Mouse (Mus musculus) c-Kit-positive CD71-positive TER-119-negative erythroid progenitor cells, embryonic 14.5 days (primary cell): ENCODE results near the gene 9530077C05Rik.

Experiments
- DNase-seq: peaks from one replicate; pipeline ENCODE4 v3.0.0-alpha.2; 2013; ENCODE audit warnings: low read depth

9530077C05Rik gene

DNA sequence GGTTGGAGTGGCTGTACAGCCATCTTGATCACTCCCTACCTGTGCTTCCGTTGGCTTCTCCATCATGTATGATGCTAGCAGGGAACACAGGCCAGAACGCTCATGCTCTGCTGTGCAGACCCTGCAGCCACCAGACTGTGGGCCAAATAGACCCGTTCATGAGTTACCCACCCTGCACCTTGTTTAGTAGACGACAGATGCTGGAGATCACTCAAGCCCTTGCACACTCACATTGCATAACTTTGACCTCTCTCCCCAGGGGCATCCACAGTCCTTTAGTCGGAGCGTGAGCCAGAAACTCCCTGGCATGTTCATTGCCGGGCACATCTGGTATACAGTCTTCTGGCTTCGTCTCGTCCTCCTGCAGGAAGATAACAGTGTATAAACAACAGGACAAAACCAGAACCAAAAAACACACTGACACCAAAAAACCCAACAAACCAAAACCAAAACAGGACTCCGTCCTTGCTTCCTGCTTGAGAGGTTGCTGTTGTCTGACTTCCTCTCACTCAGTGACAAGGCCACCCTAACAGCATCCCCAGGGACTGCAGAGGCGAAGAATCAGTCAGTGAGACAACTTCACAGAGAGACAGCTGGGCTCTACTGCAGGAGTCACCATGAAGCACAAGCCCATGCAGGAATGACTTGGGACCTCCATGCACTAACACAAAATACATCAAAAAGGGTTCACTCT, 46.0 kb downstream of the 9530077C05Rik start:
- no peak for DNase-seq

DNA sequence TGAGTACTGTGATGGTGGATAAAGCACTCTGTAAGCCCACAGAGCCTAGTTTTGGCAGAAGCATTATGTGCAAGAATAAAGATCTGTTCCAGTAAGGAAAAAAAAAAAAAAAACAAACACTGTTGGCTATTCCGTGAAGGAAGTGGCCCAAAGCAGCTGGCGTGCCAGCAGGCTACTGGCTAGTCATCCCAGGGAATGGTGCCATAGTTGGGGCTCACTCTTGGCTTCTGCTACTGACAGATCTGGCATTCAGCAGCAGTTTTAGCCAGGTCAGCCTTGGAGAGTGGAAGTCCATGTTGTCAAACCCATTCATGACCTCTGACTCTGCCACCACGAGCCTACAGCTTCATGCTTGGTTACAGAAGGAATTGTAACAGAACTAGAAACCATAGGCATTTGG, 50.6 kb downstream of the 9530077C05Rik start:
- no peak for DNase-seq

DNA sequence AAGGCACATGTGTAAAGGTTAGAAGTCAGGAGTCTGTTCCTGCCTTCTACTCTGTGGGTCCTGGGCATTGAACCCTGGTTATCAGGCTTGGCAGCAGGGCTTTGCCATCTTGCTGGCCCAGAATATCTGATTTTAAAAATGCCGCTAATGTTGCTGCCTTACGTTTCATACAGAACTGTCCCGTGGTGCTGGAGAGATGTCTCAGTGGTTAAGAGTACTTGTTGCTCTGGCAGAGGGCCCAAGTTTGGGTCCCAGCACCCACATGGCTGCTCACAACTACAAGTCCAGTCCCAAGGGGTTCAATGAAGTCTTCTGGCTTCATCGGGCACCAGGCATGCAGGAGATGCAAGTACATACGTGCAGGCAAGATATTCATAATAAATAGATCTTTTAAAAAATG, 54.9 kb downstream of the 9530077C05Rik start:
- no peak for DNase-seq

DNA sequence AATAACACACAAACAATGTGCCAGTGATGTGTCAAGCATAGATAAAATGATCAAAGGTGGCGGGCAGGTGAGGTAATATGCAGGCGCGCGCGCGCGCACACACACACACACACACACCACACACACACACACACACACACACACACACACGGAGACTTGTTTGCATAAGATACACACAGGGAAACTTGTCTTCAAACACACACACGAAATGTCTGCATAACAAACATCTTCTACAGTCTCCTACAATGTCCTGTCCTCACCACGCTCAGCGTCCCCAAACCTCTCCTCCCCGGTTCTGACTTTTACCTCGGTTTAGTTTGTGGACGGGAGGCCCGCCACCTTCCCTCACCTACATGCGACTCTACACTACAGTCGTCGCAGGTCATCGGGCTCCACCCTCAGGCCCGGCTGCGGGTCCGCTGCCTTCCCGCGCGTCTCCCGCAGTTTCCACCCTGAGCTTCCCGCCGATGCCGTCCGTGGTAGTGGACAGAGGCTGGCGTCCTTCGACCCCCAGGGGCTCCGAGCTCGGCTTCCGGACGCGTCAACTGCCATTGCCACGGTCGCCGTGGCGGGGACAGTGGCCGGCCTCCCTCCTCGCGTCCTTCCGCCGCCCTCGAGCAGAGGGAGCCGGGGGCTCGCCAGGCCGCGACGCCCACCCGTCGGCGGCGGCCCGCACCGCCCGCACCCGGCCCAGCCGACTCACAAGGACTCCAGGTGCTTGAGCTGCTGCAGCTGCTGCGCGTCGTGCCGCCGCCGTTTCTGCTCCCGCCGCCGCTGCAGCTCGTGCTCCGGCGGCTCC, 56.3 kb downstream of the 9530077C05Rik start:
- peak; percentile 38 for DNase-seq

DNA sequence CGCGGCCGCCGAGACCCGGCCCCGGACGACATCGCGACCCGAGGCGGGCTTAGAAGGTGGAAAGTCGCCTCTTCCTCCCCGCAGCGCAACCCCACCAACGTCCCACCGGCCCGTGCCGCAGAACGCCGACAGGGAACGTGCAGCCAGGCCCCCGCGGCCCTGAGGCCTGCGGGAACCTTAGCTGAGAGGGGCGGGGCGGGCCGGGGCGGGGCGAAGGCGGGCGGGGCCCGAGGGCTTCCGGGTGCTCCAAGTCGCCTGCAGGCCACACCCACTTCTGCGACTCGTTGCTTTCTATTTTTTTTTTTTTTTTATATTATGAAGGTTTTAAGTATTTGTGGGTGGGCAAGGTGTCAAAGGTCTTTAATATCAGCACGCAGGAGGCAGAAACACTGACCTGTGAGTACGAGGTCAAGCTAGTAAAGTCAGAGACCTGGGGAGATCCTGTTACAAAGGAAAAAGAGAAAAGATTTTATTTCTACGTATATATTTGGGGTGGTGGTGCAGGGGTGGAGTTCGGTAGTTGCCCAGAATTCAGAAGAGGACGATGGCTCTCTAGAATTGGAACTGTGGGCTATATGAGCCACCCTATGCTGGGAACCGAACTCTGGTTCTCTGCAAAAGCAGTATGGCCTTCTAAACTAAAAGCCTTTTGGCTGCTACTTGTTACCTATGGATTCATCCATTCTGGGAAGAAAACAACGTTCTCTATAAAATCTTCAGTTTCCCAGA, 57.0 kb downstream of the 9530077C05Rik start:
- DNase-seq, result peak; percentile 71

DNA sequence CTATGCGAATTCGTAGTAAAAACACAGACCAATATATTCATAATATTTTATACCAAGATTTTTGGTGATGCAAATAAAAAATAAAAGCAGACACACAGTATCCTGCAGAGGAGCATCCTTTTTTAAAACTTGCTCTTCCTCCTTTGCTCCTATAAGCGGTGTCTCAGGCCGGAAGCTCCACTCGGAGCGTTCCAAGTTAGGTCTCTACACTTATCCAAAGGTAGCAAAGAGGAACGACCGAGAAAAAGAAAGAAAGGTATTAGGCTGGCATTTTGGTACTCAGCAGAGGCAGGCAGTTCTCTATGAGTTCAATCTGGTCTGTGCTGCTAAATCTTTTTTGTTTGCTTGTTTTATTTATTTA, 57.6 kb downstream of the 9530077C05Rik start:
- DNase-seq, result no peak

DNA sequence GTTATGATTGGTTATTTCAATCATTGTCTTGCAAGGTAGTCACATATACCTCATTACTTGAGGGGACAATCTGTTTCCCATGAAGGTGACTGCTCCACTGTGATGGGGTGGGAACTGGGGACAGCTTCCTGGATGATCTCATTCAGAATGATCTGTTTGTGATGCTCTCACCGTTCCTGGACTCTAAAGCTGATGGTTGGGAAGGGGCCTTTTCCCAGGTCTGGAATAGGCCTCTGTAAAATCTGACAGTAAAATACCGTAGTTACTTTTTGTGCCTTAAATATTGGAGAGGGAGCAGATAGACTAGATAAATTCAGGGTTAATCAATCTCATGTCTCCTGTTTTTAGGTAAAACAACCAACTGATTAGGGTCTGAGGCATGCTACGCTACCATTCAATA, 58.3 kb downstream of the 9530077C05Rik start, which contains the start of gene Rp9:
Gene Rp9, minus strand, starts transcription at position 101 of the 400 bp plus-strand sequence.
- no peak for DNase-seq

DNA sequence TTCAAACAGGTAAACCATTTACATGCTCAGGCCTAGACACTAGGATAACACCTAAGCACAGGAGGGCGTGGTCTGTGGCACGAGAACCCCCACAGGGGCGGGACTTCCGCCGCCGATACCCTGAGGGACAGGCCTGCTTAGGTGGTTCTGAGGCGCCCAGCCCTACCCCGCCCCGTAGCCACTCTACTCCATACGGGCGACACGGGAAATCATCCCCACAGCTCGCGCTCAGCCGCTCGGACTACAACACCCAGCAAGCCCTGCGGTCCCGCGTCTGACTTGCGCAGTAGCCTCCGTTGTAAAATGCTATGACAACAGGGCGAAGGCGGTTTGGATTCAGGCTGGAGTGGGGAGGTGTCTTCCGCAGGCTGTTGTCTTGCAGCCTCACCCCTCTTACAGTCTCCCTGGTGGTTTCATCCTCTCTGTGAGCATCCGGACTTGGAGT, 64.1 kb downstream of the 9530077C05Rik start, which contains the start of gene Bbs9:
Gene Bbs9, plus strand, starts transcription at position 292 of the 445 bp plus-strand sequence.
- DNase-seq, result peak; percentile 86

DNA sequence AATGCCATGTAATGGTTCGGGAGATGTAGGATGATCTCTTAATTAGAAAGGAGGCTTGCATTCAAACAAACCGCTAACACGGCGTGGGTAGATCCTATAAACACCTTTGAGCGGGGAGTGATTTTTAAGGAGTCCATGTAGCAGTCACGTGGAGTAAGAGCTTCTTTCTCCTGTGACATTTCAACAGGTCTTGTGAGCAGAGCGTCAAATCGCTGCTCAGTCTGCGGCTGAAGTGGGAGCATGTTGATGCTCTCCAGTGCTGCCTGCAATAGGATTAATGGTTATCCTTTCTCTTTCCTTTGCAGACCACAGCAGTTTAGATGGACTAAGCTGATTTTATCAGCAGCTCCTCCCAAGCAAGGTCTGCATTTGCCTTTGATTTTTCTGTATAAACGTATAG, 65.0 kb downstream of the 9530077C05Rik start:
- DNase-seq, result peak; percentile 9

DNA sequence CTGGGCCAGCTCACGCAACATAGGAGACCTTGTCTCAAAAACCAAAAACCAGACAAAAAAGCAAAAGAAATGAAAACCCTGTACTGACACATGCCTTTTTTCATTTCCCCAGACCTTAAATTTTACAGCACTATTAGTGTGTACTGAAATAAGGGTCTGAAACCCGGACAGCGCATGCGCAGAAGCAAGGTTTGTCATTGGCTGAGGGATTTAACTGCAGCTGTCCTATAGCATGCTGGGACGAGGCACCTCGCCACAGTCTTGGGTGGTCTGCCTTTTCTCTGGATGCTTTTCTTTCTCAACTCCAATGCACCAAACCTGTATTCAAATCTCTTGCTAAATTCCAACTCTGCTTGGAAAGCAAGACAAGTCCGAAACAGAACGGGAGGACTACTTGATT, 67.6 kb downstream of the 9530077C05Rik start:
- DNase-seq, result no peak

DNA sequence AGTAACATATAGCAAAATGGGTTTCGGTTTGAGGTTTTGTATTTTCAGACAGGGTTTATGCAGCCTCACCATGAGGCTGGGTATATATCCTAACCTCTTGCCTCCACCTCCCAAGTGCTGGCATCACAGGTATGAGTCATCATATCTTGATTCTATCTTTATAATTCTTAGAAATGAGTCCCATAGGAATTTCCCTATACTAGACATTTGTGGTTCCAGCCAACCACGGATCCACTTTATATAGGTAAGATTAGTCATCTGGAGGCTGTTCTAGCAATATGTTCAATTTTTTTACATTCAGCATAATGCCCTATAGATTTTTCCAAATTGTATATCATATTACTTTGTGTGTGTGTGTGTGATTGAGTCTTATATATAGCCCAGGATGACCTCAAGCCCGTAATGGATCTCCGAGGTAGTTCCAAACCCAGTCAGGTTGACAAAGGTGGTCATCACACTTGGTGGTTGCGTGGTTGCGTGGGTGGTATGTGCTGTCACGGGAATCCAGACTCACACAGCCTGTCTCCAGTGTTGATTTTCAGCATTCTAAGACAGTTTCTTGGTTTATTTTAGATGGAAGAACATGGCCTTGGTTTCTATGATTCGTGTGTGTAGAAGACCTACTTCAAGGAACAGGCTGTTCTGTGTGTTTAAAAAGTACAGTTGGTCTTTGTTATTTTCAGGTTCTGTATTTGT, 72.7 kb downstream of the 9530077C05Rik start:
- DNase-seq, result no peak

DNA sequence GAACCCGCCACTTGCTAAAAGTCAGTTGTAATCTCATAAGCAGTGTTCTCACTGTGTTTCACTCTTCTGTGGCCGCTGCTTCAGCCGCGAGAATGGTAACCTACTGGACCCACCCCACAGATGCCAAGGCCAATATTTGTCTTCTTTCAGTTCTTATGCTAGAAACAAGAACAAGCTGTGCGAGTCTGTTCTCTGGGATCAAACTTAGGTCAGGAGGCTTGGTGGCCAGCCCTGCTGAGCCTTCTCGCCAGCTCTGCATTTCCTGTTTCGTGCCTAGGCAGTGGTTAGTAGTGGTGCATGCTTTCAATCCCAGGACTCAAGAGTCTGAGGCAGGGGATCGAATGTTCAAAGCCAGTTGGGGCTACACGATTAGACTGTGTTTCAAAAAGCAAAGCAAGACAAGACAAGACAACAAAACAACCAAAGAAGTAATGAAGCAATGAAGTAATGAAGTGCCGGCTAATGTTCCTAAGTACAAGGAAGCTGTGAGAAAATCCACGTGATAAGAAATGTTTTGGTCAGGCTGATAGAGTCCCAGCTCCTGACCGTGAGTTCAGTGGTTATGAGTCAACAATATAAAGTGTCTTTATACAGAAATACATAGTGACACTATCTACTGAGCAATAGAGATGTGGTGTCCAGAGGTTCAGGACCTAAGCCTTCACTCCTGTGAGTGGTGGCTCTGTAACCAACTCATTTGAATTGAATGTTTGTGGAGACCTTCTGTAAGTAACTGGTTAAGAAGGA, 73.4 kb downstream of the 9530077C05Rik start:
- no peak for DNase-seq

DNA sequence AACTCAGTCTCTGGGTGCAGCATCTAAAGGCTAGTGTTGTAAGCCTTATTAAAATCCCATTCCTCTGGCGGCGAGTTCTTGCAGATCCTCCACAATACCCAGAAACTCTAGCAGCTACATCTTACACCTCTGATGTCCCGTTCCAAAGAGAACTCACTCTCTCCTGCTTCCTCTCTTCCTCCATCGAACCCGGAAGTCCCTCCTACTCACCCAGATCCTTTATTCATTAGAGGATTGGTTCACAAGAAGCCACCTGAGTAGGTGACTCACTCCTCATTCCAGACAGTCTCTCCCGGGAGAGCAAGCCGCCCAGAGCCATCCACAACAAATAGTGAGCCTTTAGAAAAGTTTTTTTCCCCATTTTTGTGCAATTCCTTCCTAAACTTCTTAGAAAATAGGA, 74.9 kb downstream of the 9530077C05Rik start:
- no peak for DNase-seq

DNA sequence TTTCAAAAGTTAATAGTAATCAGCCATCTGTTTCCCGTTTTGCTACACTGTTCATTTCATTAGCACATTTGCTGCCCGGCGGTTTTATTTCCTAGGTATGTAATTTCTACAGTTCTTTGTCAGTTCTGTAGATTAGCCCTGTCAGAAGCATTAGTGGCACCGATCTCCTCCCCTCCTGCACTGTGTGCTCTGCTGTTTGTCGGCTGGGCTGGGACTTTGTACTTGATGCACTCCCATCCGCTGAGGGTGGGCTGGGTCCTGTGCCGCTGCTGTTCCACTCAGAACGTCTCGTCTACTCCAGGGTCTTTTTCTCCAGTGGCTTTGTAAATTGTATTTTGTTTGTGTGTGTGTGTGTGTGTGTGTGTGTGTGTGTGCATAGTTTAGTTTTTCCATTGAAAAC, 77.7 kb downstream of the 9530077C05Rik start:
- DNase-seq, result no peak
